Mouse (Mus musculus) liver, embryonic 14.5 days (tissue): ENCODE measurements around the gene D7Ertd443e.

Experiments used
- CTCF ChIP-seq: IDR thresholded peaks from 2 replicates; pipeline ENCODE4 v1.5.1; 2016; ENCODE audit warnings: antibody characterized with exemption, low read depth, control low read depth
- EP300 ChIP-seq: IDR thresholded peaks from 2 replicates; pipeline ENCODE4 v1.6.1; 2016; ENCODE audit warnings: antibody characterized with exemption, low read depth

- no peak for TF ChIP-seq CTCF
- no peak for TF ChIP-seq EP300
Observed at GRCm38 (mm10) chr7:134242773-134243172, 142.7 kb downstream of the D7Ertd443e start.
